Mouse (Mus musculus) embryo, embryonic 10.5 days (tissue): ENCODE measurements at regions not wholly inside any gene's neighbourhood (a gene's known extent, or its start where the extent isn't known, plus 50 kb on each side); places are given as distances from the start of the nearest gene placed in this dataset.

ENCODE experiments used
- DNase-seq: peaks from one replicate; pipeline ENCODE4 v3.0.0-alpha.2; 2015; ENCODE audit warnings: low spot score

DNA sequence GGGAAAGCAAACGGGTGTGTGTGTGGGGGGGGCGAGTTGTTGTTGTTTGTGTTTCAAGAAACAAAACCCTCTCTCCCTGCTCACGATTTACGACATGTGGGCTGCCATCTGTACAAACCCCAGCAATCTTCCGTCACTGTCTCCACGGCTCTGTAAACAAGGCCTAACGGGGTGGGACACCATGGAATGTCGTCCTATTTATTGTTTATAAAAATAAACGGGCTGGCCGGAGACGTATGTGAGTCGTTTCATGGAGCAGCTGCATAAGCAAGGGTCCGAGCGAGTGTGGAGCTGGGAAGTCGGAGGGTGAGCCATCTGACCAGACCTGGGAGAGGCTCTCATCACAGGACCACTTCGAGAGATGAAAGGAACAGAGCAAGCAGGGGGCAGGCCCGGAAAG, 141.4 kb upstream of the Sall1 start:
- DNase-seq, result peak; percentile 25

DNA sequence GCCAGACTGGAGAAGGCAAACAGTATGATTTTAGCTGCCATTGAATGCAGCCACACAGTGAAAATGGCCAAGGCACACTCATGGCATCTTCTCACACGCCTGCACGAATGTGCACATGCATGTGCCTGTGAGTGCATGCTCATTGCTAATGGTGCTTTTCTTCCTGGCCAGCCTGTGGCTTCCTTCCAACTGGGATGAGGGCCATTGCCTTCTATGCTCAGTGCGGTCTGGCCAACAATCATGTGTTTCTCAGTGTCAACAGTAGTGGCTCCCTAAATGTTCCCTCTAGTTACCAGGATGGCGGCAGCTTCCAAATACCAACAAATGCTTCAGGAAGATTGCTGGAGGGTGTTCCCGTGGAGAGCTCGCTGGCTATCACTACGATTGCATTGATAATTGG, 131.7 kb upstream of the Sall1 start:
- no peak for DNase-seq

DNA sequence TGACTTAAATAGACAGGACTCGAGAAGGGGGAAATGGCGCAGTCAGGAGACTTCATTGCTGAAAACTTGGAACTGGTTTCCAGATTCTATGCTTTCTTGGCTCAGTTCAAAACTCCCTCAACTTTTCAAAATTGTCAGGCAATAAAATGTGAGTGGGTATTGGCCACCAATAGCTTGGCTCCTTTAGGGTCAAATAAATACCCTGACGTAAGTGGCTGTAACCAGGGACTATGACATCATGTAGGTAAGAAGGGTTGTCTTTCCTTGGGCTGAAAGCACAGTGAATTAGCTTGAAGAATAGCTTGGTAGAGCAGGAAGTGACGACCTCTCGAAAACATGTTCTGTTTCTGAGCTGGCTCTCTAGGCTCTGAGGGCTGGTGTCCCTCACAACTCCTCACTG, 127.6 kb upstream of the Sall1 start:
- no peak for DNase-seq

DNA sequence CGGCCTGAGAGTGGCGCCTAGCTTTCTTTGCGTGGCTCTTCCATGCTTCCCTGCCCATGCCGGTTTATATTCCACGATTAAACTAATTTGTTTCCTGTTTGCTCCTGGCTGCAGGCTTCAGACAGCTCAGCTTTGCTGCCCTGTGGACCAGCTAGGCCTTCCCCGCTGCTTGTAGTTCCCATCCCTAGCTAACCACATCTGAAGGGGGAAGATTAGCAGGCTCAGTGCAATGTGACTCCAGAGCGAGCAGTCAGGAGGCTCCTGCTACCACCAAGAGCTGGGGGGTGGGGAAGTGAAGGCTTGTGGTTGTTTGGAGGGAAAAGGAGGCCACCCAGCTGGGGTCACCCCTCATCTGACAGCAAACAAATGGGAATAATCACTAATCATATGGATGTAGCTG, 125.5 kb upstream of the Sall1 start:
- DNase-seq, result peak; percentile 24

DNA sequence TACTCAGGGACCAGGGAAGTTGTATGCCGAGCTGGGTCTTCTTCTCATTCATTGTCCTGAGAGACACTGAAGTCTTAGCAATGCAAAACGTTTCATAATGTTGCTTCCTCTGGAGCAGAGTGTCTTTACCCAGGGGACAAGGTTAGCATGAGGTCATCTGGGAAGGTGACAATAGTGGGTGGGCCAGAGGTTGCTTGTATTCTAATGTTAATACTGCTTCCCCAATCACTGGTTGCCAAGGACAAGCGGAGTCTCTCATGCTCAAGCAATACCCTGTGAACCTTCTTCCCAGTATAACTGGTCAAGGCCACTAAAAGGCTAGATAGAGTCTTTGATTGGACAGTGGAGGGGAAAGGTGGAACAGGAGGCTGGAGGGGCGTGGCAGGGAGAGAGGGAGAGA, 123.1 kb upstream of the Sall1 start:
- no peak for DNase-seq

DNA sequence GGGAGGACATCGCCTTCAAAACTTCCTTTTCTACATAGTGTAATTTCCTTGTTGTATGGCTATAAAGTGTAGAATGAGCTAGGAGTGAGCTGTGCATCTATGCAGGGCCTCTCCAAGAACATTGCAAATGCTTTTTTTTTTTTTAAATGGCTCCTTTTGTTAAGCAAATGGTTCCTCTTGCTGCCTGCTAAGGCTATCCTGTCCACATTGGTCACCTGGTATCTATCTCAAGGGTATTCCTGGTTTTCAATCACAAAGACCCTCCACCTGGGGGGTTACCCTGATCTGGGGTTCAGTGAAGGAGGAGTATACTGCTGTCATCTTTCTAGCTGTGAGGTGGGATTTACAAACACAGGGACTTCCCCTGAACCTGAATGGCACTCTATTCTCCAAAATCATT, 112.9 kb upstream of the Sall1 start:
- no peak for DNase-seq

DNA sequence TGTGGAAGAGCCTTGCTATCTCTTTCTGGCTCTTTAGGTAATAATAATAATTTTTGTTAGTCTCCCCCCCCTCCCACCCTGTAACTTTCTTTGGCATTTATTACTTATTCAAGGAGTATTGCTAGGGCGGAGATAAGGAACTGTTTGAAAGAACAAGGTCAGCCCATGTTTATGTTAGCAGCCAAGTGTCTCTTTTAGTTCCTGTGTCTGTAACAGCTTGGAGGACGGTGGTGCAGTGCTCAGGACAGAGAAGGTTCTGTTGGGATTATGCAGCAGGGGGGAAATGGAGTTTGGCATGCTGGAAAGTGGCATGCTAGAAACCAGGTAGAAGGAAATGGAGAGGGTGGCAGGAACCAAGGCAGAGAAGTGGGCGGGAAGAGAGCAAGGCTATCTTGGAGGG, 109.6 kb upstream of the Sall1 start:
- no peak for DNase-seq

DNA sequence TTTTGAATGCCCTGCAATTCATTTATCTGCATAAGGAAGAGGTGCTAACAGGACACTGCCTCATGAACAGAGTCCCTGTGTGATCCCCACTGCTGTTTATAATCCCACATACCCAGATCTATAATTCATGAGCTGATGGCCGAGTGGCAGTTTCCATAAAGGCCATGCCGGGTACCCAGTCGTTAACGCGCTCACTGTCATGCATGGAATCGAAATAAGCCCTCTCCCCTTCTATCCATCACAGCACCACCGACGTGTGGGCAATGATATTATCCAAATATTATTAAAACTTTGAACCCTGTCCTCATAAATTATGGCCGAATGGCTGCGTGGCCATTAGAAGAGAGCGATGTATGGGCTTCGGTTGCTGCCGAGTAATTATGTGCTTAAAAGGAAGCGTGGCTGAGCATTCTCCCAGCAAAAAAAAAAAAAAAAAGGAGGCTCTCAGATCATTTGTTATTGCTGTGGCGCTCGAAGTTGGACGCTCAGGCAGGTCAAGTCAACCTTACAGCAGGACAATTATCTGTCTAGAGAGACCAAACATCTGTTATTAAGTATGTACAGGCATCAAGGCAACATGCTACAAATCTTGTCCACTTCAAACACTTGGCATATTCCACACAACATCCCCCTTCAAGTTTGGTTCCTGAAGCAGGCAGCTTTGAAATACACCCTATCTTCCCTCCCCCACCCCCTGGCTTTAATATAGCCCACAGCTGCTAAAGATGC, 109.1 kb upstream of the Sall1 start:
- peak; percentile 29 for DNase-seq

DNA sequence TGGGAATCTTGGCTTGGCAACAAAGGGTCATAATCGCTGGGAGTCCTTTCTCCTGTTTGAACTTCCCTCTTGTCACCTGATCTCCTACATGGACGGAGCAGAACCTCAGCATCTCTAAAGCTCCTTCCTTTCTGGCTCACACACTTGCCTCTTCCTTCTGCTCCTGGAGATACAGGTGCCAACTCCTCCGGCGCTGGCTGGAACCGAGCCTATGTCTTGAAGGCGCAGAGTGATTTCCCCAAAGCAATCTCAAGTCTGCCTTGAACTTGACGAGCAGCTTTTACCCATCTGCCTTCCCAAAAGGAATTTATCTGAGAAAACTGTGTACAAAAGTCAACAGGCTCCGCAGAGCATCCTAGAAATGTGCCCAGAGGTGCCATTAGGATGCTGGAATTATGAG, 108.4 kb upstream of the Sall1 start:
- DNase-seq, result no peak

DNA sequence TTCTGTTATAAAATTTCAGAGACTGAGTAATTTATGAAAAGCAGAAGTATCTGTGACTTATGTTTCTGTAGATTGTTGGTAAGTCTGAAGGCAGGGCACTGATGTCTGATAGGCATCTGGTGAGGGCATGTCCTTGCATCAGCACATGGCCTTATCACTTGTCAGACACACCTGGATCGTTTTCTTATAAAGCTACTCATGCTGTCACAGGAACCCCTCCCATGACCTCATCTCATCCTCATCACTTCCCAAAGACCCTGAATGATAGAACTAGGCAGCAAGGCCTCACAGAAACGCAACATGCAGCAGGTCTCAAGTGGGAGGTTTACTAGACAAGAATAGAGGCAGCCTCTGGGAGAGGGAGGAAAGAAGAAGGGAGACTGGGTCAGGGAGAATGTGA, 107.0 kb upstream of the Sall1 start:
- DNase-seq, result no peak

DNA sequence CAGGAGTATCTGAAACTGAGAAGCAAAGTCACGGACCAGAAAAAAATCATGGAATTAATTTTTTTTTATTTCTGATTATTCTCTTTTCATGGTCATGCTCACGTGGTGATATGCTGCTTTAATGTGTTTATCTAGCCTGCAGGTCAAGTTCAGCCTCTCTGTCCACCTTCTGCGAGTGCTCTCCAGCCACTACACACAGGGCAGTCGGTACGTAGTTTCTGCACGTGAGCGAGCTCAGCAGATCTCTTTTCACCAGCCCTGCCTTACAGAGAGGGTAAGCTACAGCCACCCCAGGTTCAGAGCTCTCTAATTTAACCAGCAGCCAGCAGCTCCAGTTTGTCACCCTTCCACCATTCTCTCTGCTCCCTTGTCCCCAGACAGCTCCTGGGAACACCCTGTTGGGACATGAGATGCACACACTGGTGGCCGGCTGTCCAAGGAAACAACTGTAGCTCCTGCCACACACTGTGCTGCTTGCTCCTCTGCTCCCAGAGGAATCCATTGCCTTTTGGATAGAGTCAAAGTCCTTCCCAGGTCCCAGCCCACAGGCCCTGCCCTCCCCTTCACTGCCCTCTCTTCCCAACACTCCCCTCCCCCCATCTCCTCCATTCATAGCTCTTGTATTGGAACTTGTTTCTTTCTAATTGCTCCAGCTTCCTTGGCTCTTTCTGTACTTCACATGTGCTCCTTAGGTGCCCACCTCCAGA, 97.7 kb upstream of the Sall1 start:
- DNase-seq, result peak; percentile 23

DNA sequence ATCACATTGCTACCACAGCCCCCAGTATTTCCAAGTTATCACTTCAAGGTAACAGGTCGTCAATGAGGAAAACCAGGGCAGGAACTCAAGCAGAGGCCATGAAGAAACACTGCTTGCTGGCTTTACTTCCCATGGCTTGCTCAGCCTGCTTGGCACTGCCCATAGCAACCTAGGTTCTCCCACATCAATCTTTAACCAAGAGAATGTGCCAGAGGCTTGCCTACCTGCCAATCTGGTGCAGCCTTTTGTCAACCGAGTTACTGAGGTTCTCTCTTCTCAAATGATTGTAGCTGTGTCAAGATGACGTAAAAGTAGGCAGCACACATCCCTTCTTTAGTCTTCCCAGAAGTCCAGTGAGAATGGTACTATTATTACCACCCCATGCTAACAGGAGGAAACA, 95.9 kb upstream of the Sall1 start:
- no peak for DNase-seq

DNA sequence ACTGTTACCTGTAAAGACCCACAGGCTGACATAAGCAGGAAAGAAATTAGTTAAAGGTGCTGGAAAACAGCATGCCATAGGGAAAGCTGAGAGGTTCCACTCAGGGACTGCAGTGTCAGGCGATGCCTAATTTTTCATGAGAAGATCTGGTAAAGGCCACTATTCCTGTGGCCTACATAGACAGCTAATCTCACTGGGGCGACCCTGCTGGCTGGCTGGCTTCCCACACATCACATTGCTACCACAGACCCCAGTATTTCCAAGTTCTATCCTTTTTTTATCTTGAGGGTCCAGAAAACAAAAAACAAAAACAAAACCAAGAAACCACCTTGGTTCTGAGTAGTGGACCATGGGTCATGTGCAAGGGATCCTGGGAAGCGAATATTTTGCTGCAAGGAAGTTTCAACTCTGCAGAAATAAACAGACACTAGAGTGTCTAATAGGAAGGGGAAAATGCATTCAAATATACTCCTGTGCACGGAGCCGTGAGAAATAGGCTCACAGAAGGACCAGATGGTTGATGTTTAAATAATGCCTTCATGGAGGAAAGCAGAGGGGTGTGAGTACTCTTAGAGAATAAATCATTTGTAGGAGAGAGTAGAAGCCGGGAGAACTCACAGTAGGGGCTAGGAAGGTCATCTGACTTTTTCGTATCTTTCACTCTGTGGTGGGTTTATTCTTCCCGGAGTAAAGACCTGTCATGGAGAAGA, 94.6 kb upstream of the Sall1 start:
- peak; percentile 18 for DNase-seq

DNA sequence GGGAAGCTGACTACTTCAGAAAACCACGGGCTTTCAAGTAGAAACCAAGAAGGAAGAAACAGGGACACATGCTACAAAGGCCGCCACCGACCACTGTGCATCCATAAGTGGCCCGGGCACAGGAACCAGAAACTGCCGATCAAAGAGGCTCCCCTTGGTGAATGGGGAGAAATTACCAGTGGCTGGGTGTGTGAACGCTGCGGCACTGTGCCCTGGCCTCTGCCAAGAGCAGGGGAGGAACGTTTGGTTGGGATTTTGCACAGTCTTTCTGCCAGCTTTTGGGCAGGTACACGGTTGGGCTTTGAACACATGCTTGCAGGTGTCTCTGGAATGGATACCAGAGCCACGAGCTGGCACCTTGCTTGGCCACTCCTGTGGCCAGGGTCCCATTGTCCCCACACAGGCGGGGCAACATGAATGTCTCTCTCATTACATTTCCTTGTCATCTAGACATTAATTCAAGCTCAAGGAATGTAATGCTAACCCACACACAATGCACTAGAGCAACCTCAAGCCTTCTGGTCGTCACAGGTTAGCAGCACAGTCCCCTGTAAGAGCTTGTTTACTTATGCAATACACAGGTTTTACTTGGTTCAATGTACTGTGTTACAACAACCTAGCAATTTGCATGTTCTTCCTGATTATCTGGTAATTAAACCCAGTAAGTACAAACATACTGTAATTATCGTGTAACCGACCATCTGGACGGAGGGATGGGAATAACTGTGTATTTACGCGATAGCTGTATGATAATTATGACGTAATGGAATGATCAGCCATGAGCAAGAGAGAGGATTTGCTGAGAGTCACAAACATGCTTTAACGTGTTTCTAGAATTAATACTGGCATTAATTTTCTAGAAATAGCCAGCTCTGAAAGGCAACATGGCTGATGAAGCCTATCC, 90.9 kb upstream of the Sall1 start:
- DNase-seq, result no peak

DNA sequence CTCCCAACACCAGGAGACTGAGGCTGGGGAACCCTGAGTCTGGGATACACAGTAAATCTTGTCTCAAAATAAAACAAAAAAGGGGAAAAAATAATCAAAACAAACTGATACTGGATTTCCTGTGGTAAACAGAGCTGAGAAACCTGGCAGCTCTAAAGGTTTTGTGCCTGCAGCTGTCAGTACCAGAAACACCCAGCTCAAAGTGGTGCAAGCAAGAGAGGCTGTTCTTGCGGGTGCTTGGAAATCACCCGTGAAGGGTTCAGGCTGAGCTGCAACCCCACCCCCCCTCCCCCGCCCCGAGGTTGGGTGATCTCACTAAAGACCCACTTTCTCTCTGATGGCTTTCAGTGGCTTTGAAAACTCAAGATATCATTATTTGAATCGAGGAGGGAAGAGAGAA, 90.1 kb upstream of the Sall1 start:
- no peak for DNase-seq

DNA sequence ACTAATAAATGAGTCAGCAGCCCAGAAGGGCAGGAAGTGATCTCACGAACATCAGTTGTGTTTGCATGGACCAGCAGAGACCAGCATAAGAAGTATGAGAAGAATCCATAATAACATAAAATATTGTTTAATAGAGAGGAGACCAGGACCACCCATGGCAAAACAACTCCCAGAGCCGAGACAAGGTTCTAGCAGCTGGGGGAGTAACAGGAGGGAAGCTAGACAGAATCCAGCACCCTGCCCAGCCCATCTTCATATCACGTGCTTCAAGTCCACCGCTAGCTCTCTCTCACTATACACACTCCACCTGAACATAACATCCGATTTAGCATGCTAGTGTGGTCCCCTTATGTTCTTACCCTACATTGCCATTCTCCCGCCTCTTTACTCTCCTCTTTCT, 77.1 kb upstream of the Sall1 start:
- DNase-seq, result no peak

DNA sequence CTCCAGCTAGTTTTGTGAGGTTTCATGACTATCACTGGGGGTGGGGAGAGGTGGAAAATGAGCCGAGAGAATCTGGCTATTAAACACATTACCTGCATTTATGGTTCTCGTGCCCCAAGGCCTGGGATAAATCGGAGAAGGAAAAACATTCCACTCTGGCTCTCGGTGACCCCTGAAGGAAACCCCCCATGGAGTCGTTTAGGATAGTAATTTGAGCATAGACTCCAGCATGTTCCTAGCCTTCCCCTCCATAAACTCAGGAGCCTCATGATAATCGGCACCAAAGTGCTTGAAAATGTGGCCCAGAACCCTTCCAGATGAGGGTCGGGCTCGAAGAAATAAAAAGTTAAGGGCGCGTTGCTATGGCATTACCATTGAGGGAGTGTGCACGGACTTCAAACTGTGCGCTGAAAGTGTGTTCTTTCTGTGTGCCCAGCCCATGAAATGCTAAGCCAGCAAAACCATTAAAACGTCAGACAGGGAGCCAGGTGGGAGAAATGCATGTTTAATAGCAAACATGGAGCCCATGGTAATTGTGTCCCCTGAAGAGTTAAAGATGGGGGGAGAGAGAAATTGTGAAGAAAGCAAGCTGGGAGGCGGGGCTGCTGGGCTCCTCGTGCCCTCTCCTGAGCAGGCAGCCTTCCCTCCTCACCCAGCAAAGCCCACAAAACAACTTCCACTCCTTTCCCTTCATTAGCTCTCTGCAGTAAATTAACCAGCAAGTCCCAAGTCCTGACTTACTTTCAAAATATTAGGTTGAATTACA, 64.1 kb upstream of the Sall1 start:
- peak; percentile 45 for DNase-seq

DNA sequence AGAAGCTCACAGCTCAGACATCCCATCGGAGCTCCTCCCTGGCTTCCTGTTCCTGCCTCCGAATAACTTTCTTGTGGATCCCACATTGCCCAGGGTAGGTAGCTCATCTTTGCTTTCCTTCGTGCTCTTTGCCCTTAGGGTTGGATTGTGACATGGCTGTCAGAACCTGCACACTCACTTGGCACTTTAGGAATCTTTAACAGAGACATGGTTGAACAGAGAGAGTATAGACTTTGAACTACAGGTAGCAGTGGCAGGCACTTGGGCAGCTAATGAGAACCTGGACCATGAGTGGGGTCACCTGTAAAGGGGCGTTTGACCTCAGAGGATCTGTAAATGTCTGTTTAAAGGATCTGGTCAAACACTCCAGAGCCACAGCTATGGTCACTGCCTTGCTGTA, 62.4 kb upstream of the Sall1 start:
- no peak for DNase-seq

DNA sequence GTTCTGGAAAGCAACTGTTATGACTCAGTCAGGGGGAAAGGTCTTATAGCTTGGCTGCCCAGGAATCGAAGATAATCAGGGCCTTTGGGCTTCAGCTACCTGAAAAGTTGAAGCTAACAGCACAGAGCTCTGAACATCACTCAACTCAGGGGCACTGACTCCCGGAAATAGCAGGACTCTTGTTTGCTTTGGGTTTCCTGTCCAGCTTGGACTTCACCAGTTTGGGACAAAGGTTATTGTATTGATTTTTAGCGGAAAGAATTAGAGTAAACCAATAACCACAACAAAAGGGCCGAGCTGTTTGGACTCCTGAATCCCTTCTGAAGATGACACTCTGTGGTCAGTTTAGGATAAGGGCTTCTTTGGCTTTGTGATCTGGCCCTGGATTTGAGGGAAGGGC, 53.4 kb upstream of the Sall1 start:
- no peak for DNase-seq
